Mouse (Mus musculus) A20 (cell line): ENCODE measurements around the gene Smchd1.

Source experiments
- DNase-seq: peaks from one replicate; pipeline ENCODE4 v3.0.0-alpha.2; 2011; ENCODE audit warnings: low read depth, low spot score

Gene Smchd1

GRCm38 (mm10) chr17:71310486-71311339, 164.4 kb downstream of the Smchd1 start:
- DNase-seq = no peak

GRCm38 (mm10) chr17:71309711-71310485, 165.2 kb downstream of the Smchd1 start:
- no peak for DNase-seq

- no peak for DNase-seq
These were observed 166.0 kb downstream of the Smchd1 start for GRCm38 (mm10) chr17:71309141-71309540.

GRCm38 (mm10) chr17:71308296-71308695, 166.8 kb downstream of the Smchd1 start:
- DNase-seq = no peak

GRCm38 (mm10) chr17:71307251-71307790, 167.8 kb downstream of the Smchd1 start:
- DNase-seq = no peak

- DNase-seq = no peak
These were observed 168.4 kb downstream of the Smchd1 start for GRCm38 (mm10) chr17:71306716-71307115.

- DNase-seq = no peak
These were observed 169.1 kb downstream of the Smchd1 start for GRCm38 (mm10) chr17:71306091-71306490.

GRCm38 (mm10) chr17:71303444-71303843, 171.7 kb downstream of the Smchd1 start:
- no peak for DNase-seq

GRCm38 (mm10) chr17:71301413-71301812, 173.7 kb downstream of the Smchd1 start:
- no peak for DNase-seq

GRCm38 (mm10) chr17:71300338-71300737, 174.8 kb downstream of the Smchd1 start:
- DNase-seq = no peak

- DNase-seq = no peak
These were observed 175.3 kb downstream of the Smchd1 start for GRCm38 (mm10) chr17:71299879-71300278.

- no peak for DNase-seq
These were observed 180.6 kb downstream of the Smchd1 start for GRCm38 (mm10) chr17:71294570-71294969.
